Mouse (Mus musculus) liver, embryonic 15.5 days (tissue): Measurements from ENCODE around the gene Hormad2. TPM values are rescaled to one million over a fixed set of nuclear protein-coding genes. Genes with fewer than 3 reads are reported as not detected.

ENCODE experiments used
- ATAC-seq: fragments of 200-750 bp; cut with Nextera tagmentation; 2 replicates; pipeline ENCODE4 v1.8.0; 2017; ENCODE audit warnings: moderate number of reproducible peaks, mild to moderate bottlenecking, moderate library complexity; ENCODE audit not compliant: insufficient read depth
- H3K27ac ChIP-seq: fragments of 300-500 bp; sonication (generic); replicated peaks from 2 replicates; pipeline ENCODE4 v1.5.1; 2015; ENCODE audit warnings: mild to moderate bottlenecking, inconsistent platforms
- H3K27me3 ChIP-seq: fragments of 300-500 bp; sonication (generic); 2 replicates; pipeline ENCODE4 v1.6.1; 2015; ENCODE audit warnings: mild to moderate bottlenecking, inconsistent platforms
- H3K36me3 ChIP-seq: fragments of 300-500 bp; sonication (generic); replicated peaks from 2 replicates; pipeline ENCODE4 v1.6.1; 2015; ENCODE audit warnings: moderate library complexity, mild to moderate bottlenecking, inconsistent platforms
- H3K4me1 ChIP-seq: fragments of 300-500 bp; sonication (generic); replicated peaks from 2 replicates; pipeline ENCODE4 v1.6.1; 2015; ENCODE audit warnings: inconsistent platforms
- H3K4me2 ChIP-seq: fragments of 300-500 bp; sonication (generic); 2 replicates; pipeline ENCODE4 v1.6.1; 2015; ENCODE audit warnings: moderate library complexity, mild to moderate bottlenecking, inconsistent platforms
- H3K4me3 ChIP-seq: fragments of 300-500 bp; sonication (generic); replicated peaks from 2 replicates; pipeline ENCODE4 v1.5.1; 2015; ENCODE audit warnings: mild to moderate bottlenecking, inconsistent platforms
- H3K9ac ChIP-seq: fragments of 300-500 bp; sonication (generic); 2 replicates; pipeline ENCODE4 v1.6.1; 2015; ENCODE audit warnings: moderate library complexity, mild to moderate bottlenecking, inconsistent platforms
- H3K9me3 ChIP-seq: fragments of 300-500 bp; sonication (generic); replicated peaks from 2 replicates; pipeline ENCODE4 v1.6.1; 2016; ENCODE audit warnings: inconsistent platforms
- WGBS: fragments of 180-500 bp; shearing (Covaris S2); methylation state at CpG from one replicate; pipeline ENCODE4 v1.1.7; 2015; ENCODE audit warnings: mixed read lengths; ENCODE audit not compliant: insufficient replicate concordance; 5-methylcytosine and 5-hydroxymethylcytosine counted together
- polyA plus RNA-seq: library from polyadenylated mRNA; unstranded; fragments of >200 nt; fragmentation: Nextera tagmentation; extraction: Ambion mirVana; gene quantifications from 2 replicates; pipeline ENCODE4 v1.2.1, GENCODE M21; 2015

The Hormad2 gene
- polyA plus RNA-seq, 1 experiment from 2014 or later = 0.18 TPM

DNA sequence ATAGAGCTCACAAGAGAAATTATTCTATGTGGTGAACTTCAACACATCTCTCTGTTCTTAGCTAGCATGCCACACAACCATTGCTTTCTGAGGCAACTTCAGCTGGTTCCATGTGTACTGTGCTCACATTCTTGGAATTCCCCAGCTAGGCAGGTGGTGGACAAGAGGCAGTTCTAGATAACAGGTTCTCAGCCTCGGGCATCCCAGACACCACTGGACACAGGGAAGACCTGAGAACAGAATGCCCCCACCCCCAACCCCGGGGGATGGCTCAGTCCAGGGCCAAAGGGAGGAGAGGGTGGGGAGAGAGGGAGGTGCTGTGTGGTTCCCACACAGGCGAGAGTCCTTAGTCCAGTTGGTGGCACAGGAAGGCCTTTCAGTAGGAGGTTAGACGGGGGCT lies 36.6 kb downstream of the Hormad2 start:
- H3K9ac ChIP-seq = no peak overlapping the region
- H3K27me3 ChIP-seq = no peaks in the 10 kb centered on the region
- no peak overlapping the region for H3K4me3 ChIP-seq
- H3K9me3 ChIP-seq = no peaks in the 10 kb centered on the region
- WGBS = 25% methylated on average over 4 of the region's 4 CpGs
- H3K27ac ChIP-seq = no peak overlapping the region
- H3K4me1 ChIP-seq = no peaks in the 10 kb centered on the region
- H3K4me2 ChIP-seq = no peak overlapping the region
- H3K36me3 ChIP-seq = no peaks in the 10 kb centered on the region
- ATAC-seq = no peak

DNA sequence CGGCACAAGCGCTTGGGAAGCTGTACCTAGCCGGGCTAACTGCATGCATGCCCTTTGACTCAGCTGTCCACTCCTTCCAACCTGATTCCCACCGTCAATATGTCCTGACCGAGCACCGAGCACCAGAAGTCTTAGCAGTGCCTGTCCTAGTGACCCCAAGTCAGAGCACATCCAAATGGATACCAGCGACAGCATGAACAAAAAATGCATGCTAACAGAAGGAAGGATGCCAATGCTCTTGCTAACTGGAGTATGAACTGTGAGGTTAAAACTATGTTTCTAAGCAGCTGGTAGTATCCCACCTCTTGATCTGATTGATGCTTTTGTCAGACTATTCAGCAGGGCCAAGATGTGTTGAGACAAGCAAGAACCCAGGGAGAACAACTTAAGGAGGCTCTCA lies 37.5 kb downstream of the Hormad2 start:
- Histone ChIP-seq H3K4me3 (no peak overlapping the region), H3K4me1 (no peaks in the 10 kb centered on the region), H3K27ac (no peak overlapping the region), H3K36me3 (no peaks in the 10 kb centered on the region), H3K4me2 (no peak overlapping the region), H3K27me3 (no peaks in the 10 kb centered on the region), H3K9me3 (no peaks in the 10 kb centered on the region), H3K9ac (no peak overlapping the region)
- WGBS = 65% methylated on average over 7 of the region's 7 CpGs
- ATAC-seq = no peak

DNA sequence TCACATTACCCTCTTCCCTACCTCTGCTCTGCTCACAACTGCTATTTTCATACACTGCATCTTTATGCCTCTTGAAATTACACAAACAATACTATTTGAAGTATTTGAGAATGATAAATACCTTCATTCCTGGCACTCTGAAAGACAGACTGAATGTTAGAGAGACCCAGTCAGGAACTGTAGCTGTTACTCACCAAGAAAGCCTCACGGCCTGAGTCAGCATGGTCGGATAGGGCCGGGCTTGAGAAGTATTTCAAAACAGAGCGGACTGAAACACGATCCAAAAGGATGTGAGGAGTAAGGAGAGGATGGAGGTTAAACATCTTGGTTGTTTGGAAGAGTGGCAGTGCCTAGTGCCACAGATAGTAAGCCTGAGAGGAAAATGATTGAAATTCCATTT lies 39.7 kb downstream of the Hormad2 start:
- Histone ChIP-seq H3K4me3 (no peak overlapping the region), H3K9me3 (no peaks in the 10 kb centered on the region), H3K27me3 (no peaks in the 10 kb centered on the region), H3K36me3 (no peaks in the 10 kb centered on the region), H3K4me1 (no peaks in the 10 kb centered on the region), H3K4me2 (no peak overlapping the region), H3K27ac (no peak overlapping the region), H3K9ac (no peak overlapping the region)
- no peak for ATAC-seq
- 38% methylated on average over 5 of the region's 5 CpGs for WGBS

DNA sequence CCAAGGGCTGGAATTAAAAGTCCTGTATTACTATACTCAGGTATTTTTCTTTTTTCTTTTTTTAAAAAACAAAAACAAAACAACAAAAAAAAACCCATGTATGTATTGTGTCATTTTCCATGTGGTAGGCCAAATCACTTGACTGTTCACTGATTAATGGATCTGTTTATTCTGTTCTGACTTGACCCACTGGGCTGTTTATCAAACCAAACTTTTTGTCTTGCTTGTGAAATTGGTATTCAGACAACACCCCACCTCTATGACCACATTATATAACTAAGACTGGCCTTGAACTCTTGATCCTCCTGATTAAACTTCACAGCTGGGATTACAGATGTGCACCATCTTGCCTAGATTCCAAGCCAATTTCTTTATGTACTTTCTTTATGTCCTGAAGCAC lies 46.7 kb downstream of the Hormad2 start:
- Histone ChIP-seq H3K4me2 (no peak overlapping the region), H3K9me3 (no peaks in the 10 kb centered on the region)
- ATAC-seq = no peak

DNA sequence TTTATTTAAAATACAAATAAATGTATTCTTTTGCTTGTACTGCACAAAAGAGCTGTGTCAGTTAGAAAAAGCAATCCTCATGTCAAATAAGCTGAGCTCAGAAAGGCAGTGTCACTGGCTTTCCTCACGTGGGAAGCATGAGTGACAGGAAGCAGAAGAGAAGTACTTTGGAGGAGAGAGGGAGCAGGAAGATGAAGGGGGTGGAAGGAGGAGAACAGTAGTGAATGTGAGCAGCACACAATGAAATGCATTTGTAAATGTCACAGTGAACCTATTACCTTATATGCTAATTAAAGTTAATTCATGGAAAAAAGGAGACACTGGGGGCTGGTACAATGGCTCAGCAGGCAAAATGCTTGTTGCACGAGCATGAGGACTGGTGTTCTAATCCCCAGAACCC lies 52.9 kb downstream of the Hormad2 start:
- Histone ChIP-seq H3K36me3 (no peaks in the 10 kb centered on the region), H3K4me3 (no peak overlapping the region), H3K27ac (no peak overlapping the region), H3K4me1 (no peaks in the 10 kb centered on the region), H3K9me3 (no peaks in the 10 kb centered on the region), H3K4me2 (no peak overlapping the region), H3K9ac (no peak overlapping the region), H3K27me3 (no peaks in the 10 kb centered on the region)
- ATAC-seq = no peak
- 23% methylated on average over 2 of the region's 2 CpGs for WGBS

More for the DNA sequence above, 46.7 kb downstream of the Hormad2 start:
- Histone ChIP-seq H3K36me3 (no peaks in the 10 kb centered on the region), H3K4me1 (no peaks in the 10 kb centered on the region), H3K4me3 (no peak overlapping the region), H3K27me3 (no peaks in the 10 kb centered on the region), H3K27ac (no peak overlapping the region), H3K9ac (no peak overlapping the region)

DNA sequence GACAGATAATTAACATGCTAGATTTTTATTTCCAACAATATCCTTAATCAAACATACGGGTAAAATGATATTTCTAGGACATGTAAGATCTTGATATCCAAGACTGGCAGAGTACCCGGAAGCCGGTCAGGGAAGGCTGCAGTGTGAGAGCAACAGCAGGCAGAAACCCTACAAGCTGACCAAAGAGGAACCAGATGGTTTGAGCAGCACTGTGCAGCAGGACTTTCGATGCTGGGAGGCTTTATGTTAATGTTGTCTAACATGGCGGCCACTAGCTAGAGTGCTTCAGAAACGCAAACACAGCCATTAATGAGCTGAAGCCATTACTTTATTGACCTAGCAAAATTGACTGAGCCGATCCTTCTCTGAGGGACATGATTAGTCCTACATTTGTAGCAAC lies 58.6 kb downstream of the Hormad2 start:
- no peak for ATAC-seq
- Histone ChIP-seq H3K4me1 (no peaks in the 10 kb centered on the region), H3K9ac (no peak overlapping the region), H3K27ac (no peak overlapping the region), H3K9me3 (no peaks in the 10 kb centered on the region), H3K27me3 (no peaks in the 10 kb centered on the region), H3K4me3 (no peak overlapping the region), H3K4me2 (no peak overlapping the region), H3K36me3 (no peaks in the 10 kb centered on the region)
- 57% methylated on average over 7 of the region's 7 CpGs for WGBS

DNA sequence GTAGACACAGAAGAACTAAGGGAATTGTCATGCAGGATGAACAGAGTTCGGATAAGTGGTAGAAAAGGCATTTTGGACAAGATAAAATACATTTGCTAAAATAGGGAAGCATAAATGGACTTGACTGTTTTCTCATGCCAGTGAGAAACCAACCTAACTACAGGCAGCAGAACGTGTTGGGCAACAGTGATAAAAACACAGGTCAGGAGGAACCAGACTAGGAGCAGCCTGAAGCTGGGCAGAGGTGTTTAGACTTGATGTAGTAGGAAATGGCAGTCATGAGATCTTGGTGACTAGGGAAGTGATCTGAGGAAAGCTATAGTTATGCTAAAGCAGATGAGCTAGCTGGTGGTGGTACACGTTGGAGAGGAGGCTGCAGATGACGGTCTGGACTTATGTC lies 61.0 kb downstream of the Hormad2 start:
- WGBS = 43% methylated on average over 4 of the region's 4 CpGs
- no peak overlapping the region for H3K9ac ChIP-seq
- no peak for ATAC-seq
- no peak overlapping the region for H3K4me2 ChIP-seq
- no peaks in the 10 kb centered on the region for H3K4me1 ChIP-seq
- no peak overlapping the region for H3K4me3 ChIP-seq
- H3K36me3 ChIP-seq = no peaks in the 10 kb centered on the region
- H3K27me3 ChIP-seq = no peaks in the 10 kb centered on the region
- H3K27ac ChIP-seq = no peak overlapping the region
- H3K9me3 ChIP-seq = no peaks in the 10 kb centered on the region

DNA sequence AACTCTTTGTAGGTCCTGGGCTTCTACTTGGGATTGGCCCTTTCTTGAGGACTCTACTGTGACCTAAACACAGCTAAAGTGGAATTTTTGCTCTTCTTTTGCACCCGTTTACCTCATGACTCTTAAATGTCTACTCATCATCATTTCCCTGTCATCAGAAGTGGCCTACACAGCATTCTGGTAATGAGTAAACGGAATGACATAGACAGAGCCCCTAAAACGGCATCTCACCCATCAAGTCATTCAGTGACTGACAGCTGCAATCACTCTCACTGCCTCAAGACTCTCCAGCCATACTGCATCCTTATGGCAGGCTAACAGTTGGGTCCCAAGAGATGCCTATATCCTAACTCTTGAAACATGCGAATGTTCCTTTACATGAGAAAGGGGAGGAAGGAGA lies 74.5 kb downstream of the Hormad2 start:
- no peak overlapping the region for H3K27ac ChIP-seq
- H3K27me3 ChIP-seq = no peaks in the 10 kb centered on the region
- no peak overlapping the region for H3K9ac ChIP-seq
- no peak overlapping the region for H3K4me3 ChIP-seq
- H3K4me2 ChIP-seq = no peak overlapping the region
- WGBS = 61% methylated on average over 4 of the region's 4 CpGs
- no peaks in the 10 kb centered on the region for H3K36me3 ChIP-seq
- no peaks in the 10 kb centered on the region for H3K4me1 ChIP-seq
- no peaks in the 10 kb centered on the region for H3K9me3 ChIP-seq
- ATAC-seq = no peak

DNA sequence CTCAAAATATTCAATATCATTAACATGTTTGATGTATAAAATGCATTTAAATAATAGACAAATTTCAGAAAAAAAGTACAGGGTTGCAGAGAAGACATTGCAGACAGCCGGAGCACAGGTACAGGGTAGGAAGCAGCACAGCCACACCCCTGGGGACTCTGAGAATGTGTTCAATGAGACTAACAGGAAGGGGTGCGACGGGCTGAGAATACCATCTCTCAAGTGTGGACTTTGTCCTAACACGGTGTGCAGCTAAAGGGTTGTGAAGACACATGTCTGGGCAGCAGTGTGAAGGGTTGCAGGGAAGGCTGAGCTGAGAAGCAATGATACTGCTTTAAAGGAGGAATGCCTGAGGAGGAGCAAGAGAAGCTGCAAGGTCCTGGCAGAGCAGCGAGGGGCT lies 85.5 kb downstream of the Hormad2 start:
- 49% methylated on average over 5 of the region's 5 CpGs for WGBS
- Histone ChIP-seq H3K9ac (no peak overlapping the region), H3K4me2 (no peak overlapping the region), H3K27me3 (peaks cover 5% of the 10 kb centered on the region), H3K36me3 (no peaks in the 10 kb centered on the region), H3K4me1 (no peaks in the 10 kb centered on the region), H3K4me3 (no peak overlapping the region), H3K9me3 (no peaks in the 10 kb centered on the region), H3K27ac (no peak overlapping the region)
- ATAC-seq = no peak

DNA sequence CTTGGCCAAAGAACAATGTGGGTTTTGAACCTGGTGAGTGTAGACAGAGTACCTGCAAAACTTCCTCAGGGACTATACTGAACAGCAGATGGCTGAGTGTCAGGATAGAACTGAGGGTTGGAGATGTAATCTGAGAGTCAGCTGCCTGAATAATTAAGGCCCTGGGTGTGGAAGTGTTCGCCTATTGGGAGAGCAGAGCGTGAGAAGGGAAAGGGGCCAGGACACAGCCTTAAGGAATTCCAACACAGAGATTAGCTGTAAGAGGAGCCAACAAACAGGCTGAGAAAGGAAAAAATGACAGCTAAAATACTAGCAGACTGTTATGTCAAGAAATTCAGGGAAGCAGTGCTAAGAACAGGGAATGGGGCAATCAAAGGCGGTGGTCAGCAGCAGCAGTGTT lies 88.3 kb downstream of the Hormad2 start:
- no peak overlapping the region for H3K4me2 ChIP-seq
- peaks cover 5% of the 10 kb centered on the region for H3K27me3 ChIP-seq
- no peaks in the 10 kb centered on the region for H3K4me1 ChIP-seq
- H3K4me3 ChIP-seq = no peak overlapping the region
- no peaks in the 10 kb centered on the region for H3K9me3 ChIP-seq
- no peak for ATAC-seq
- no peak overlapping the region for H3K27ac ChIP-seq
- H3K36me3 ChIP-seq = no peaks in the 10 kb centered on the region
- no peak overlapping the region for H3K9ac ChIP-seq
- 72% methylated on average over 3 of the region's 3 CpGs for WGBS

DNA sequence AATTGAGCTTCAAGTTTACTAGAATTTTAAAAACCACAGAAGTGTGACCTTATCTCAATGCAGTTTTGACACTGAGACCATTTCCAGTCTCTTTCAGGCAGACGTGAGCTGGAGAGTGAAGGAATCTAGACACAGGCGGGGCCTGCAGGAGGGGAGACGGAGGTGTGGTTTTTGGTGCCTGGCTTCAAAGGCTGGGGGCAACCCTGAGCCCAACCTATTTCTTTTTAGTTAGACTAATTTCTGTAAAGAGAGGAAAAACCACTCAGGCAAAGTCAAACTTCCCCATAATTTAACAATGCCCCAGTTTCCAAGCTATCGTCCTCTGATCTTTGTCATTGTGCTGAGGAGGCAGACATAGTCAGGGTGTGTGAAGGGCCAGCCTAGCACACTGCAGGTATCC lies 97.0 kb downstream of the Hormad2 start:
- 22% methylated on average over 4 of the region's 4 CpGs for WGBS
- no peak overlapping the region for H3K9ac ChIP-seq
- H3K4me2 ChIP-seq = no peak overlapping the region
- no peak for ATAC-seq
- H3K27me3 ChIP-seq = no peaks in the 10 kb centered on the region
- H3K4me3 ChIP-seq = no peak overlapping the region
- H3K4me1 ChIP-seq = 0 out of 2 replicates have a peak, but pooled peaks cover 3% of the 10 kb centered on the region
- H3K27ac ChIP-seq = no peak overlapping the region
- no peaks in the 10 kb centered on the region for H3K36me3 ChIP-seq
- no peaks in the 10 kb centered on the region for H3K9me3 ChIP-seq

DNA sequence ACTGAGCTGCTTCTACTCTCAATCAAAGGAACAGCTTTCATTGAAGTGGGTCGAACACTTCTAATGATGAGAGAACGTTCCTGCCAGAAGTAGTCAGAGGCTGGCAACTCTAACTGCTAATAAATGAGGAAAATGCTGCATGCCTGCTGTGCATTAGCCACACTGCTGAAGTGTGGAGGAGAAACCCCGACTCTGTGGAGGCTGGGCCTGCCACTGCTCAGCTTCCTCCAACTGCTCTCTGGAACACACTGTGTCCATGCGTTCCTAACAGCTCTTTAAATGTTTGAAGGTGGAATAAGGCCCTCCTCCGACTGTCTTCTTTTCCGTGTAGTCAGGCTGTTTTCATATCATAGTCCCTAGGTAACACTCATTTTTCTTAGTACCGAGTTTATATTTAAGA lies 98.9 kb downstream of the Hormad2 start:
- Histone ChIP-seq H3K27me3 (no peaks in the 10 kb centered on the region), H3K4me3 (no peak overlapping the region), H3K4me2 (no peak overlapping the region), H3K27ac (no peak overlapping the region), H3K4me1 (0 out of 2 replicates have a peak, but pooled peaks cover 3% of the 10 kb centered on the region), H3K9ac (no peak overlapping the region), H3K9me3 (no peaks in the 10 kb centered on the region), H3K36me3 (no peaks in the 10 kb centered on the region)
- no peak for ATAC-seq
- WGBS = 60% methylated on average over 7 of the region's 7 CpGs
